Mouse (Mus musculus) forelimb bud, embryonic 11.5 days (tissue): Measurements from ENCODE around the gene Nat8.
"Not testable (repeated sequence)": the region's sequence is repeated elsewhere in the genome, so short reads cannot be mapped to it uniquely, and the experiment has no call there.

Experiments
- DNase-seq: peaks from one replicate; pipeline ENCODE4 v3.0.0-alpha.2; 2012; ENCODE audit warnings: low read depth, low spot score

The Nat8 gene

GRCm38 (mm10) chr6:85831796-85832321 lies at the start of gene Nat8:
Nat8 (minus strand) TSS chr6:85832082.
- no peak for DNase-seq

- not testable (repeated sequence) for DNase-seq
Observed at GRCm38 (mm10) chr6:85869006-85869405, 37.1 kb upstream of the Nat8 start, which contains the start of gene Nat8f2. Nat8f2 (minus strand) TSS chr6:85869158.

- DNase-seq: no peak
Observed at GRCm38 (mm10) chr6:85867726-85868690, 36.1 kb upstream of the Nat8 start.

GRCm38 (mm10) chr6:85866995-85867394 lies 35.1 kb upstream of the Nat8 start:
- not testable (repeated sequence) for DNase-seq

GRCm38 (mm10) chr6:85866166-85866565 lies 34.3 kb upstream of the Nat8 start:
- DNase-seq: not testable (repeated sequence)

- not testable (repeated sequence) for DNase-seq
Observed at GRCm38 (mm10) chr6:85864900-85865639, 33.2 kb upstream of the Nat8 start.

GRCm38 (mm10) chr6:85863840-85864239 lies 32.0 kb upstream of the Nat8 start:
- DNase-seq: no peak

GRCm38 (mm10) chr6:85863136-85863535 lies 31.3 kb upstream of the Nat8 start:
- no peak for DNase-seq

GRCm38 (mm10) chr6:85862565-85862964 lies 30.7 kb upstream of the Nat8 start:
- no peak for DNase-seq

GRCm38 (mm10) chr6:85861247-85861646 lies 29.4 kb upstream of the Nat8 start:
- no peak for DNase-seq

GRCm38 (mm10) chr6:85856194-85856678 lies 24.4 kb upstream of the Nat8 start:
- DNase-seq: no peak

GRCm38 (mm10) chr6:85853481-85853880 lies 21.6 kb upstream of the Nat8 start:
- DNase-seq: no peak

GRCm38 (mm10) chr6:85851062-85851773 lies 19.3 kb upstream of the Nat8 start:
- DNase-seq: no peak

GRCm38 (mm10) chr6:85849240-85849639 lies 17.4 kb upstream of the Nat8 start:
- DNase-seq: no peak

GRCm38 (mm10) chr6:85848140-85848539 lies 16.3 kb upstream of the Nat8 start:
- DNase-seq: no peak

GRCm38 (mm10) chr6:85846921-85847320 lies 15.0 kb upstream of the Nat8 start:
- no peak for DNase-seq

GRCm38 (mm10) chr6:85843677-85844458 lies 12.0 kb upstream of the Nat8 start:
- DNase-seq: not testable (repeated sequence)

GRCm38 (mm10) chr6:85839982-85840381 lies 8.1 kb upstream of the Nat8 start:
- DNase-seq: no peak

GRCm38 (mm10) chr6:85838674-85839073 lies 6.8 kb upstream of the Nat8 start:
- DNase-seq: no peak

GRCm38 (mm10) chr6:85837307-85837706 lies 5.4 kb upstream of the Nat8 start:
- DNase-seq: peak; percentile 23
